Mouse (Mus musculus): ENCODE measurements at regions not wholly inside any gene's neighbourhood (a gene's known extent, or its start where the extent isn't known, plus 50 kb on each side); places are given as distances from the start of the nearest gene placed in this dataset.

- peak; percentile 86 for TF ChIP-seq SIN3A (IDR thresholded peaks at IDR 0.05; ENCODE audit: low read length)
- TF ChIP-seq CHD1 (IDR thresholded peaks at IDR 0.05; ENCODE audit: low read depth, low read length), result no peak; the same call in 1 of the 2 replicates
- TF ChIP-seq GABPA (IDR thresholded peaks at IDR 0.05; ENCODE audit: insufficient replicate concordance, low read depth, low read length), result no peak
- no peak for TF ChIP-seq CTCF (conservative IDR thresholded peaks at IDR 0.05 in 1 of 2, IDR thresholded peaks at IDR 0.05 in 1 of 2; ENCODE audit: low read depth in 2 of 2, low read length in 2 of 2)
- TF ChIP-seq ELF1 (IDR thresholded peaks at IDR 0.05; ENCODE audit: low read depth, low read length), result peak; percentile 10; the same call in 1 of the 2 replicates
Observed at GRCm38 (mm10) chr6:122393231-122393881, 53.0 kb upstream of the Phc1 start (continued).

DNA sequence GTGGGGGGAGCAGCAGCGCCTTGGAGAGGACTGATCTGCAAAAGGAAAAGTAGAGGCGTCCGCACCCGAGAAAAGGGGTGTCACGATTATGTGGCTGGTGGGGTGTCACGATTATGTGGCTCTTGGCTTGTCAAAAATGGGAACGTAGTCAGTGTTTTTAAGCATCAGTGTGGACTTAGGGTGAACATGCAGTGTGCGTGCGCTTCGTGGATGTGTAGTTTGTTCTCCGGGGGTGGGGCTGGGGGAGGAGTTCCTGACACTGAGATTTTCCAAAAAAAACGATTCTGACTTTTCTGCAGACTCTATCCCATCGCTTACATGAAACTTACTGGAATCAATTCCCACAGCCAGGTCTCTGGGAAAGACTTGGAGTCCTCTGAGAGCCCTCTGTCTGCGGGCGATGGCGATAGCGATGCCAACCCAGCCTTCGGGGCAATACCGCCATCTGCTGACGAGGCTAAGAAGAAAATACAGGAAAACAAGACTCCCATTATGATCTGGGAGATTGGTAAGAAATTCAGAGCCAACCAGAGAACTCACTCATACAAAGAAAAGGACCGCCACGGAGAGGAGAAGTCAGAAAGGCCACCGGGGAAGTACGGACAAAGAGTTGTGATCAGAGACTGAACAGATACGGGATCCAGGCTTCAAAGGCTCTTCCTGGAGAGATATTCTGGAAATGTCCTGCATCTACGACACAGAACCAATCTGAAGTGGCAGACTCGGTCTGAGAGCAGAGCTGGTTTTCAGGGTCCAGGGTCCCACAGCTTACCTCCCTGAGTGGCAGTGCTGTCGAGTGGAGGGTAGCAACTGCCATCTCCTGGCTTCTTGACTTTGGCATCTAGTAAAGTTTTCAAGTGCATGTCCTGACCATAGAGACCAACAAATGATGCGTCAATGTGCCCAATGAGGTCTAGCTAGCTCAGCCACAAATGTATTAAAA, 51.6 kb upstream of the Phc1 start:
- TF ChIP-seq MYC (IDR thresholded peaks at IDR 0.05; ENCODE audit: low read depth, low read length), result no peak
- TF ChIP-seq SIN3A (IDR thresholded peaks at IDR 0.05; ENCODE audit: low read length), result no peak
- peak; percentile 95 for TF ChIP-seq RAD21 (IDR thresholded peaks at IDR 0.05; ENCODE audit: low read depth, low read length)
- peak; percentile 46; the same call in 1 of the 2 replicates for TF ChIP-seq ELF1 (IDR thresholded peaks at IDR 0.05; ENCODE audit: low read depth, low read length)
- TF ChIP-seq ETS1 (conservative IDR thresholded peaks at IDR 0.05; ENCODE audit: low read depth, low read length), result no peak
- no peak for TF ChIP-seq POLR2A (IDR thresholded peaks at IDR 0.05; ENCODE audit: low read depth, low read length)
- TF ChIP-seq ZC3H11A (IDR thresholded peaks at IDR 0.05; ENCODE audit: low read depth, low read length), result no peak; the same call in 1 of the 2 replicates
- no peak for TF ChIP-seq USF1 (IDR thresholded peaks at IDR 0.05; ENCODE audit: low read depth, low read length)
- TF ChIP-seq KAT2A (IDR thresholded peaks at IDR 0.05; ENCODE audit: insufficient replicate concordance, low read length), result no peak
- no peak; the same call in 1 of the 2 replicates for TF ChIP-seq NELFE (IDR thresholded peaks at IDR 0.05; ENCODE audit: low read depth, low read length)
- peak; percentile 41; the same call in 1 of the 2 replicates for TF ChIP-seq TCF12 (IDR thresholded peaks at IDR 0.05; ENCODE audit: low read depth, low read length)
- peak; percentile 85 for TF ChIP-seq SMC3 (IDR thresholded peaks at IDR 0.05; ENCODE audit: low read depth, low read length)
- no peak for TF ChIP-seq JUND (conservative IDR thresholded peaks at IDR 0.05; ENCODE audit: low read depth, low read length)
- TF ChIP-seq GABPA (IDR thresholded peaks at IDR 0.05; ENCODE audit: insufficient replicate concordance, low read depth, low read length), result no peak
- peak; percentile 69; the same call in 1 of the 2 replicates for TF ChIP-seq IRF4 (IDR thresholded peaks at IDR 0.05; ENCODE audit: low read depth, low read length)
- no peak for TF ChIP-seq ZKSCAN1 (IDR thresholded peaks at IDR 0.05; ENCODE audit: borderline replicate concordance, low read depth, low read length)
- TF ChIP-seq MAZ (IDR thresholded peaks at IDR 0.05; ENCODE audit: low read depth, low read length), result 0 out of 2 replicates have a peak, but pooled peaks have one; percentile 20
- peak; percentile 48 to 97; a peak in 3 of 4 replicates for TF ChIP-seq CTCF (conservative IDR thresholded peaks at IDR 0.05 in 1 of 2, IDR thresholded peaks at IDR 0.05 in 1 of 2; ENCODE audit: low read depth in 2 of 2, low read length in 2 of 2)
- no peak for TF ChIP-seq E2F4 (IDR thresholded peaks at IDR 0.05; ENCODE audit: insufficient replicate concordance, low read depth, low read length)
- H3K9me3 ChIP-seq (replicated peaks; ENCODE audit: low read length), result peaks cover 11% of the 10 kb centered on the region
- no peaks in the 10 kb centered on the region for H3K79me2 ChIP-seq (replicated peaks; ENCODE audit: control insufficient read depth, extremely low read depth, insufficient read depth, poor library complexity, severe bottlenecking)
- peaks cover 5 to 31% of the 10 kb centered on the region in 2 experiments for H3K36me3 ChIP-seq (replicated peaks in 1 of 2; ENCODE audit: control insufficient read depth in 1 of 2, insufficient read depth in 1 of 2, low read length in 1 of 2)
- H3K4me3 ChIP-seq (replicated peaks in 1 of 3; ENCODE audit: low read depth in 2 of 3, low read length in 2 of 3, poor library complexity in 1 of 3), result peak overlapping the region; percentile 61 to 69 (median 63)
- dilution Hi-C loops (cut with MboI; ENCODE audit: extremely low pct_ligation_motif_present, extremely low pct_unique_long_range_greater_than_20kb, low sequenced_read_pairs) (no loop called here), in situ Hi-C loops (cut with MboI; ENCODE audit: low pct_ligation_motif_present, low pct_unique_long_range_greater_than_20kb, low sequenced_read_pairs) (loop anchor here (5.0 kb wide), 3 partner anchors 85 to 835 kb away; partner anchors contain the start of gene M6pr)
- peak; percentile 68 for DNase-seq (ENCODE audit: extremely low read depth)
- no peaks in the 10 kb centered on the region for H3K27me3 ChIP-seq (replicated peaks)
- H3K9ac ChIP-seq (ENCODE audit: insufficient read depth, low read depth), result peak overlapping the region; percentile 55
- H3K4me1 ChIP-seq (ENCODE audit: control insufficient read depth in 1 of 2, insufficient read depth in 2 of 2), result peaks cover 20 to 44% of the 10 kb centered on the region in 2 experiments
- peak overlapping the region; percentile 53 for H3K4me2 ChIP-seq (ENCODE audit: insufficient read depth, low read depth, poor library complexity, severe bottlenecking)
- H3K27ac ChIP-seq (ENCODE audit: insufficient read depth, low read depth), result peak overlapping the region; percentile 77; the same call in 1 of the 2 replicates

All from CH12.LX (cell line).